Mouse (Mus musculus) liver, postnatal 0 days (tissue): ENCODE measurements around the gene Bace1.

ENCODE experiments used
- CTCF ChIP-seq: sonication (generic); IDR thresholded peaks from 2 replicates; pipeline ENCODE4 v1.5.1; 2016; ENCODE audit warnings: antibody characterized with exemption, low read depth
- EP300 ChIP-seq: IDR thresholded peaks from 2 replicates; pipeline ENCODE4 v1.6.1; 2016; ENCODE audit warnings: antibody characterized with exemption, low read depth, mild to moderate bottlenecking

GRCm38 (mm10) chr9:45905196-45905595 is 66.8 kb downstream of the Bace1 start:
- TF ChIP-seq CTCF, result no peak
- no peak for TF ChIP-seq EP300
